Mouse (Mus musculus): ENCODE data around the gene Ccdc134. TPM values are rescaled to one million over a fixed set of nuclear protein-coding genes. Genes with fewer than 3 reads are reported as not detected.

The Ccdc134 gene
- polyA plus RNA-seq, 1 experiment from 2014 or later, result 4.2 TPM

- H3K27me3 ChIP-seq (replicated peaks; ENCODE audit: control insufficient read depth, insufficient read depth, low read length), result no peaks in the 10 kb centered on the region
- 0 out of 2 replicates have a peak, but pooled peaks cover 9% of the 10 kb centered on the region for H3K4me1 ChIP-seq (replicated peaks; ENCODE audit: control insufficient read depth, insufficient read depth, low read length)
- no peak overlapping the region for H3K9ac ChIP-seq (ENCODE audit: low read depth, low read length)
- H3K4me2 ChIP-seq (replicated peaks; ENCODE audit: low read depth), result peak overlapping the region; percentile 17; the same call in 1 of the 2 replicates
- H3K36me3 ChIP-seq (ENCODE audit: control insufficient read depth, insufficient read depth), result peaks cover 52% of the 10 kb centered on the region
- peak overlapping the region; percentile 50; the same call in 1 of the 2 replicates for H3K27ac ChIP-seq (ENCODE audit: low read depth, low read length)
- no peaks in the 10 kb centered on the region for H3K9me3 ChIP-seq (ENCODE audit: control insufficient read depth)
- 55% methylated on average over 36 of the region's 36 CpGs for WGBS
- no peak overlapping the region for H3K4me3 ChIP-seq (ENCODE audit: low read depth, low read length)
- peak; percentile 88 for ATAC-seq
- TF ChIP-seq CTCF (IDR thresholded peaks at IDR 0.05; ENCODE audit: low read depth), result no peak
Measured at GRCm38 (mm10) chr15:82170437-82171377, 43.0 kb downstream of the Ccdc134 start.

GRCm38 (mm10) chr15:82172648-82173047 is 44.9 kb downstream of the Ccdc134 start:
- no peak for TF ChIP-seq CTCF (IDR thresholded peaks at IDR 0.05; ENCODE audit: low read depth)
- Histone ChIP-seq H3K4me1 (replicated peaks; ENCODE audit: control insufficient read depth, insufficient read depth, low read length) (0 out of 2 replicates have a peak, but pooled peaks cover 2% of the 10 kb centered on the region), H3K36me3 (ENCODE audit: control insufficient read depth, insufficient read depth) (peaks cover 70% of the 10 kb centered on the region), H3K27me3 (replicated peaks; ENCODE audit: control insufficient read depth, insufficient read depth, low read length) (no peaks in the 10 kb centered on the region), H3K9ac (ENCODE audit: low read depth, low read length) (no peak overlapping the region), H3K9me3 (ENCODE audit: control insufficient read depth) (no peaks in the 10 kb centered on the region), H3K4me2 (replicated peaks; ENCODE audit: low read depth) (no peak overlapping the region), H3K27ac (ENCODE audit: low read depth, low read length) (no peak overlapping the region), H3K4me3 (ENCODE audit: low read depth, low read length) (no peak overlapping the region)
- ATAC-seq, result no peak
- 86% methylated on average over 8 of the region's 8 CpGs for WGBS

GRCm38 (mm10) chr15:82175091-82175490 is 47.4 kb downstream of the Ccdc134 start:
- 96% methylated on average over 9 of the region's 9 CpGs for WGBS
- Histone ChIP-seq H3K9ac (ENCODE audit: low read depth, low read length) (no peak overlapping the region), H3K4me3 (ENCODE audit: low read depth, low read length) (no peak overlapping the region), H3K27me3 (replicated peaks; ENCODE audit: control insufficient read depth, insufficient read depth, low read length) (no peaks in the 10 kb centered on the region), H3K9me3 (ENCODE audit: control insufficient read depth) (no peaks in the 10 kb centered on the region), H3K36me3 (ENCODE audit: control insufficient read depth, insufficient read depth) (peaks cover 90% of the 10 kb centered on the region), H3K27ac (ENCODE audit: low read depth, low read length) (no peak overlapping the region), H3K4me1 (replicated peaks; ENCODE audit: control insufficient read depth, insufficient read depth, low read length) (no peaks in the 10 kb centered on the region), H3K4me2 (replicated peaks; ENCODE audit: low read depth) (no peak overlapping the region)
- no peak for TF ChIP-seq CTCF (IDR thresholded peaks at IDR 0.05; ENCODE audit: low read depth)
- ATAC-seq, result no peak

- Histone ChIP-seq H3K4me3 (ENCODE audit: low read depth, low read length) (no peak overlapping the region), H3K27ac (ENCODE audit: low read depth, low read length) (0 out of 2 replicates have a peak overlapping the region, but pooled peaks have one; percentile 28), H3K9me3 (ENCODE audit: control insufficient read depth) (0 out of 2 replicates have a peak, but pooled peaks cover 3% of the 10 kb centered on the region), H3K9ac (ENCODE audit: low read depth, low read length) (no peak overlapping the region), H3K4me1 (replicated peaks; ENCODE audit: control insufficient read depth, insufficient read depth, low read length) (no peaks in the 10 kb centered on the region), H3K27me3 (replicated peaks; ENCODE audit: control insufficient read depth, insufficient read depth, low read length) (no peaks in the 10 kb centered on the region), H3K36me3 (ENCODE audit: control insufficient read depth, insufficient read depth) (peaks cover 93% of the 10 kb centered on the region), H3K4me2 (replicated peaks; ENCODE audit: low read depth) (no peak overlapping the region)
- no peak for ATAC-seq
- WGBS, result 83% methylated on average over 7 of the region's 7 CpGs
- no peak for TF ChIP-seq CTCF (IDR thresholded peaks at IDR 0.05; ENCODE audit: low read depth)
Measured at GRCm38 (mm10) chr15:82177743-82178290, 50.1 kb downstream of the Ccdc134 start.

- no peak for ATAC-seq
- 92% methylated on average over 5 of the region's 5 CpGs for WGBS
Measured at GRCm38 (mm10) chr15:82181131-82181530, 53.4 kb downstream of the Ccdc134 start.

GRCm38 (mm10) chr15:82182311-82182710 is 54.6 kb downstream of the Ccdc134 start:
- Histone ChIP-seq H3K9me3 (ENCODE audit: control insufficient read depth) (0 out of 2 replicates have a peak, but pooled peaks cover 3% of the 10 kb centered on the region), H3K27ac (ENCODE audit: low read depth, low read length) (peak overlapping the region; percentile 35; the same call in 1 of the 2 replicates), H3K4me3 (ENCODE audit: low read depth, low read length) (no peak overlapping the region), H3K4me2 (replicated peaks; ENCODE audit: low read depth) (no peak overlapping the region), H3K4me1 (replicated peaks; ENCODE audit: control insufficient read depth, insufficient read depth, low read length) (no peaks in the 10 kb centered on the region), H3K36me3 (ENCODE audit: control insufficient read depth, insufficient read depth) (peaks cover 94% of the 10 kb centered on the region), H3K27me3 (replicated peaks; ENCODE audit: control insufficient read depth, insufficient read depth, low read length) (no peaks in the 10 kb centered on the region), H3K9ac (ENCODE audit: low read depth, low read length) (no peak overlapping the region)
- TF ChIP-seq CTCF (IDR thresholded peaks at IDR 0.05; ENCODE audit: low read depth), result peak; percentile 43
- 98% methylated on average over 4 of the region's 4 CpGs for WGBS
- ATAC-seq, result no peak

More at GRCm38 (mm10) chr15:82181131-82181530, 53.4 kb downstream of the Ccdc134 start:
- Histone ChIP-seq H3K4me3 (ENCODE audit: low read depth, low read length) (no peak overlapping the region), H3K27ac (ENCODE audit: low read depth, low read length) (no peak overlapping the region), H3K9me3 (ENCODE audit: control insufficient read depth) (0 out of 2 replicates have a peak, but pooled peaks cover 3% of the 10 kb centered on the region), H3K36me3 (ENCODE audit: control insufficient read depth, insufficient read depth) (peaks cover 95% of the 10 kb centered on the region), H3K27me3 (replicated peaks; ENCODE audit: control insufficient read depth, insufficient read depth, low read length) (no peaks in the 10 kb centered on the region), H3K4me1 (replicated peaks; ENCODE audit: control insufficient read depth, insufficient read depth, low read length) (no peaks in the 10 kb centered on the region), H3K4me2 (replicated peaks; ENCODE audit: low read depth) (no peak overlapping the region), H3K9ac (ENCODE audit: low read depth, low read length) (no peak overlapping the region)
- no peak for TF ChIP-seq CTCF (IDR thresholded peaks at IDR 0.05; ENCODE audit: low read depth)
